Mouse (Mus musculus): Measurements from ENCODE around the gene Akap6. TPM values are rescaled to one million over a fixed set of nuclear protein-coding genes. Genes with fewer than 3 reads are reported as not detected.

Gene Akap6
- polyA plus RNA-seq, 1 experiment from 2014 or later, result 22.6 TPM

- Histone ChIP-seq H3K9ac (replicated peaks; ENCODE audit: low read depth, low read length) (no peak overlapping the region), H3K4me3 (replicated peaks; ENCODE audit: low read length) (no peak overlapping the region), H3K4me2 (ENCODE audit: low read length) (no peak overlapping the region), H3K9me3 (ENCODE audit: control insufficient read depth, low read length) (no peaks in the 10 kb centered on the region), H3K4me1 (replicated peaks; ENCODE audit: control insufficient read depth, insufficient read depth, low read length) (no peaks in the 10 kb centered on the region), H3K27me3 (replicated peaks; ENCODE audit: control insufficient read depth, insufficient read depth, low read length) (no peaks in the 10 kb centered on the region), H3K36me3 (ENCODE audit: control insufficient read depth, insufficient read depth) (no peaks in the 10 kb centered on the region), H3K27ac (ENCODE audit: low read length) (no peak overlapping the region)
- no peak for ATAC-seq
- WGBS, result 69% methylated on average over 1 of the region's 1 CpGs
These were observed 7.6 kb upstream of the Akap6 start for GRCm38 (mm10) chr12:52691552-52691951.

GRCm38 (mm10) chr12:52692290-52692974 lies 6.8 kb upstream of the Akap6 start:
- H3K9me3 ChIP-seq (ENCODE audit: control insufficient read depth, low read length), result no peaks in the 10 kb centered on the region
- H3K4me2 ChIP-seq (ENCODE audit: low read length), result no peak overlapping the region
- H3K27ac ChIP-seq (ENCODE audit: low read length), result no peak overlapping the region
- H3K4me1 ChIP-seq (replicated peaks; ENCODE audit: control insufficient read depth, insufficient read depth, low read length), result no peaks in the 10 kb centered on the region
- ATAC-seq, result no peak
- H3K9ac ChIP-seq (replicated peaks; ENCODE audit: low read depth, low read length), result no peak overlapping the region
- H3K36me3 ChIP-seq (ENCODE audit: control insufficient read depth, insufficient read depth), result no peaks in the 10 kb centered on the region
- H3K4me3 ChIP-seq (replicated peaks; ENCODE audit: low read length), result no peak overlapping the region
- WGBS, result 56% methylated on average over 10 of the region's 10 CpGs
- H3K27me3 ChIP-seq (replicated peaks; ENCODE audit: control insufficient read depth, insufficient read depth, low read length), result no peaks in the 10 kb centered on the region

GRCm38 (mm10) chr12:52697407-52698109 lies 1.6 kb upstream of the Akap6 start:
- Histone ChIP-seq H3K27me3 (replicated peaks; ENCODE audit: control insufficient read depth, insufficient read depth, low read length) (no peaks in the 10 kb centered on the region), H3K4me2 (ENCODE audit: low read length) (no peak overlapping the region)
- no peak for ATAC-seq

GRCm38 (mm10) chr12:52698276-52698930 lies 780 bp upstream of the Akap6 start:
- Histone ChIP-seq H3K27me3 (replicated peaks; ENCODE audit: control insufficient read depth, insufficient read depth, low read length) (no peaks in the 10 kb centered on the region), H3K4me3 (replicated peaks; ENCODE audit: low read length) (peak overlapping the region; percentile 59), H3K36me3 (ENCODE audit: control insufficient read depth, insufficient read depth) (no peaks in the 10 kb centered on the region), H3K9me3 (ENCODE audit: control insufficient read depth, low read length) (no peaks in the 10 kb centered on the region), H3K27ac (ENCODE audit: low read length) (peak overlapping the region; percentile 94), H3K4me2 (ENCODE audit: low read length) (peak overlapping the region; percentile 79), H3K4me1 (replicated peaks; ENCODE audit: control insufficient read depth, insufficient read depth, low read length) (peaks cover 26% of the 10 kb centered on the region), H3K9ac (replicated peaks; ENCODE audit: low read depth, low read length) (peak overlapping the region; percentile 63)
- ATAC-seq, result peak; percentile 17; the same call in 1 of the 2 replicates
- WGBS, result 12% methylated on average over 5 of the region's 5 CpGs

More at GRCm38 (mm10) chr12:52697407-52698109, 1.6 kb upstream of the Akap6 start:
- no peaks in the 10 kb centered on the region for H3K9me3 ChIP-seq (ENCODE audit: control insufficient read depth, low read length)
- 73% methylated on average over 3 of the region's 3 CpGs for WGBS
- H3K4me1 ChIP-seq (replicated peaks; ENCODE audit: control insufficient read depth, insufficient read depth, low read length), result peaks cover 25% of the 10 kb centered on the region
- H3K36me3 ChIP-seq (ENCODE audit: control insufficient read depth, insufficient read depth), result no peaks in the 10 kb centered on the region
- H3K27ac ChIP-seq (ENCODE audit: low read length), result no peak overlapping the region
- H3K9ac ChIP-seq (replicated peaks; ENCODE audit: low read depth, low read length), result no peak overlapping the region
- no peak overlapping the region for H3K4me3 ChIP-seq (replicated peaks; ENCODE audit: low read length)

- H3K36me3 ChIP-seq (ENCODE audit: control insufficient read depth, insufficient read depth), result no peaks in the 10 kb centered on the region
- H3K9ac ChIP-seq (replicated peaks; ENCODE audit: low read depth, low read length), result peak overlapping the region; percentile 63
- ATAC-seq, result peak; percentile 56
- H3K4me2 ChIP-seq (ENCODE audit: low read length), result peak overlapping the region; percentile 79
- WGBS, result 7% methylated on average over 15 of the region's 15 CpGs
- peak overlapping the region; percentile 94 for H3K27ac ChIP-seq (ENCODE audit: low read length)
- H3K4me1 ChIP-seq (replicated peaks; ENCODE audit: control insufficient read depth, insufficient read depth, low read length), result peaks cover 38% of the 10 kb centered on the region
- H3K9me3 ChIP-seq (ENCODE audit: control insufficient read depth, low read length), result no peaks in the 10 kb centered on the region
- H3K27me3 ChIP-seq (replicated peaks; ENCODE audit: control insufficient read depth, insufficient read depth, low read length), result no peaks in the 10 kb centered on the region
- peak overlapping the region; percentile 59 for H3K4me3 ChIP-seq (replicated peaks; ENCODE audit: low read length)
These were observed 946 bp downstream of the Akap6 start for GRCm38 (mm10) chr12:52699961-52700696.

- Histone ChIP-seq H3K9me3 (ENCODE audit: control insufficient read depth, low read length) (no peaks in the 10 kb centered on the region), H3K9ac (replicated peaks; ENCODE audit: low read depth, low read length) (peak overlapping the region; percentile 63), H3K36me3 (ENCODE audit: control insufficient read depth, insufficient read depth) (no peaks in the 10 kb centered on the region), H3K4me3 (replicated peaks; ENCODE audit: low read length) (peak overlapping the region; percentile 59), H3K27me3 (replicated peaks; ENCODE audit: control insufficient read depth, insufficient read depth, low read length) (no peaks in the 10 kb centered on the region), H3K27ac (ENCODE audit: low read length) (peak overlapping the region; percentile 94), H3K4me2 (ENCODE audit: low read length) (peak overlapping the region; percentile 79), H3K4me1 (replicated peaks; ENCODE audit: control insufficient read depth, insufficient read depth, low read length) (peaks cover 38% of the 10 kb centered on the region)
- peak; percentile 63 for ATAC-seq
- 3% methylated on average over 15 of the region's 15 CpGs for WGBS
These were observed 1.6 kb downstream of the Akap6 start for GRCm38 (mm10) chr12:52700697-52701191.

GRCm38 (mm10) chr12:52701201-52701641 lies 2.0 kb downstream of the Akap6 start:
- WGBS, result 0% methylated on average over 9 of the region's 9 CpGs
- Histone ChIP-seq H3K27ac (ENCODE audit: low read length) (peak overlapping the region; percentile 94), H3K4me1 (replicated peaks; ENCODE audit: control insufficient read depth, insufficient read depth, low read length) (peaks cover 38% of the 10 kb centered on the region), H3K9ac (replicated peaks; ENCODE audit: low read depth, low read length) (peak overlapping the region; percentile 63), H3K4me3 (replicated peaks; ENCODE audit: low read length) (peak overlapping the region; percentile 59), H3K9me3 (ENCODE audit: control insufficient read depth, low read length) (no peaks in the 10 kb centered on the region), H3K36me3 (ENCODE audit: control insufficient read depth, insufficient read depth) (no peaks in the 10 kb centered on the region), H3K4me2 (ENCODE audit: low read length) (peak overlapping the region; percentile 79), H3K27me3 (replicated peaks; ENCODE audit: control insufficient read depth, insufficient read depth, low read length) (no peaks in the 10 kb centered on the region)
- ATAC-seq, result peak; percentile 12

GRCm38 (mm10) chr12:52702368-52702967 lies 3.3 kb downstream of the Akap6 start:
- H3K27ac ChIP-seq (ENCODE audit: low read length), result no peak overlapping the region
- no peaks in the 10 kb centered on the region for H3K36me3 ChIP-seq (ENCODE audit: control insufficient read depth, insufficient read depth)
- no peak overlapping the region for H3K4me3 ChIP-seq (replicated peaks; ENCODE audit: low read length)
- no peak for ATAC-seq
- 89% methylated on average over 12 of the region's 12 CpGs for WGBS
- no peaks in the 10 kb centered on the region for H3K9me3 ChIP-seq (ENCODE audit: control insufficient read depth, low read length)
- H3K4me2 ChIP-seq (ENCODE audit: low read length), result no peak overlapping the region; the same call in 1 of the 2 replicates
- H3K9ac ChIP-seq (replicated peaks; ENCODE audit: low read depth, low read length), result no peak overlapping the region
- H3K4me1 ChIP-seq (replicated peaks; ENCODE audit: control insufficient read depth, insufficient read depth, low read length), result peaks cover 38% of the 10 kb centered on the region
- H3K27me3 ChIP-seq (replicated peaks; ENCODE audit: control insufficient read depth, insufficient read depth, low read length), result no peaks in the 10 kb centered on the region
